Mouse (Mus musculus) testis, adult 2 months (tissue): ENCODE data around the gene Als2cl.

Source experiments
- CTCF ChIP-seq: fragments of 200-500 bp; IDR thresholded peaks from 2 replicates; pipeline ENCODE4 v1.5.1; 2012; ENCODE audit warnings: low read depth, mild to moderate bottlenecking, inconsistent platforms, low read length, moderate library complexity; ENCODE audit not compliant: control insufficient read depth, insufficient read depth, insufficient replicate concordance
- POLR2A ChIP-seq: fragments of 200-500 bp; IDR thresholded peaks from 2 replicates; pipeline ENCODE4 v1.6.1; 2012; ENCODE audit warnings: low read depth, mild to moderate bottlenecking, inconsistent platforms, low read length, moderate library complexity; ENCODE audit not compliant: control insufficient read depth

- TF ChIP-seq POLR2A (no peak), CTCF (no peak)
Measured at GRCm38 (mm10) chr9:110914631-110915236, 35.1 kb downstream of the Als2cl start.
